Mouse (Mus musculus): ENCODE data around the gene Gm13420. TPM values are rescaled to one million over a fixed set of nuclear protein-coding genes. Genes with fewer than 3 reads are reported as not detected.
"Not testable (repeated sequence)": the region's sequence is repeated elsewhere in the genome, so short reads cannot be mapped to it uniquely, and the experiment has no call there.

Gm13420 gene
- polyA plus RNA-seq, 1 experiment, result 0.26 TPM

DNA sequence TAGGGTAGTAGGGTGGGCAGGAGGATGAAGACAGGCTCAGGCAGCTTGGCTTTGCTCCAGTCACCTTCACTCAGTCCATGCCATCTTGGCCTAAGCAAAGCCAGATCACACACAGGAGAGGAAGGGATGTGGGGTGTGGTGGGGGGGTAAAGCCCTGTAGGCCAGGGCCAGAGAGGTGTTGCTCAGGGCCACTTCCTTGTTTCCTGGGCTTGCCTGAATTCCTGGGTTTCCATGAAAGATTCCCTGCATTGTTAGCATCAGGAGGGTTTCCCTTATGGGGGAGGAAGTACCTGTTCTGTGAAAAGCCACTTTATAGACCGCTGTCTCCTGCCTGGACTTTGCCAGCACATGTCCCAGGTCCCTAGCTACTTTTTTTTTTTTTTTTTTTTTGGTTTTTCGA, 38.0 kb downstream of the Gm13420 start:
- Histone ChIP-seq H3K27me3 (ENCODE audit: control insufficient read depth, insufficient read depth, low read length) (no peaks in the 10 kb centered on the region), H3K27ac (ENCODE audit: insufficient read depth, low read length) (no peak overlapping the region), H3K36me3 (ENCODE audit: control insufficient read depth, insufficient read depth, low read length) (peaks cover 53% of the 10 kb centered on the region), H3K4me1 (ENCODE audit: control insufficient read depth, insufficient read depth, insufficient read length) (no peaks in the 10 kb centered on the region), H3K4me3 (ENCODE audit: extremely low read depth, insufficient read depth, insufficient read length) (no peak overlapping the region)
- 71% methylated on average over 2 of the region's 2 CpGs for WGBS
- no peak for DNase-seq (ENCODE audit: low read depth in 1 of 2, low spot score in 2 of 2)
- TF ChIP-seq POLR2A (IDR thresholded peaks at IDR 0.05; ENCODE audit: low read depth, low read length) (no peak), CTCF (IDR thresholded peaks at IDR 0.05; ENCODE audit: extremely low read depth, insufficient read depth, insufficient read length, insufficient replicate concordance) (no peak)

DNA sequence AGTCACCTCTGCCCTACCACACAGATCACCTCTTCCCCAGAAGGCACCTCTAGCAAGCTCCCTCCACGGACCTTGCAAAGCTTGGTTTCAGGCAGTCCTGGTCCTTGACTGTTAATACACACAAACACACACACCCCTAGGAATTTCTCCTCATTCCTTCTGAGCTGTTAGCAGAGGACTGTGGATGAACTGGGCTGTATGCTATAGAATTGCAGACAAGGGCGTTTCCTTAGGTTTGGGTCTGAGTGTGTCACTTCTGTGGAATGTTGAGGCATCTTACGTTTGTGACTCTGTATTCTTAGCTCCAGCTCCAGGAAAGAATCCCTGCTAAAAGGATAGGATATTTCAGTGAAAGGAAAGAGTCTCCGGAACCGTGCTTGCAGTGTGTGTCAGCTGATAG, 39.6 kb downstream of the Gm13420 start:
- DNase-seq (ENCODE audit: low read depth in 1 of 2, low spot score in 2 of 2), result no peak
- Histone ChIP-seq H3K27me3 (ENCODE audit: control insufficient read depth, insufficient read depth, low read length) (no peaks in the 10 kb centered on the region), H3K4me3 (ENCODE audit: extremely low read depth, insufficient read depth, insufficient read length) (no peak overlapping the region), H3K27ac (ENCODE audit: insufficient read depth, low read length) (no peak overlapping the region), H3K36me3 (ENCODE audit: control insufficient read depth, insufficient read depth, low read length) (peaks cover 51% of the 10 kb centered on the region), H3K4me1 (ENCODE audit: control insufficient read depth, insufficient read depth, insufficient read length) (peaks cover 2% of the 10 kb centered on the region; the same call in 1 of the 2 replicates)
- 95% methylated on average over 5 of the region's 5 CpGs for WGBS
- TF ChIP-seq POLR2A (IDR thresholded peaks at IDR 0.05; ENCODE audit: low read depth, low read length) (no peak), CTCF (IDR thresholded peaks at IDR 0.05; ENCODE audit: extremely low read depth, insufficient read depth, insufficient read length, insufficient replicate concordance) (no peak)

DNA sequence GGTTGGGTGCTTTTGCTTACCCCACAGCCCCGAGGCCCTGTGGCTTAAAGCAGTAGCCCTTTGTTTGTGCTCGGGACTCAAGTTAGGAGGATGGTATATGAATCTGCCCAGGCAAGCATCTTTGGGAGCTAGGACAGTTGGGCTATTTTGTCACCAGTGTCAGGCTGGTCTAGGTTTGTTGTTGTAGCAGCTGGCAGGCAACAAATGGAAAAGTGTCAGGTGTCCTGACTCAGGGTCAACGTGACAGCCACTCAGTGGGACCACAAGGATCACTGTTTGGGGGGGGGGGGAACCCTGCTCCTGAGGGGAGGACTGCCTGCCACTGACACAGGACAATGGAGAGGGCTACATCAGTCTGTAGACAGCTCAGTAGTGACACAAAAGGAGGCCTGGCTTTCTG, 40.4 kb downstream of the Gm13420 start:
- peaks cover 8% of the 10 kb centered on the region; the same call in 1 of the 2 replicates for H3K4me1 ChIP-seq (ENCODE audit: control insufficient read depth, insufficient read depth, insufficient read length)
- H3K4me3 ChIP-seq (ENCODE audit: extremely low read depth, insufficient read depth, insufficient read length), result no peak overlapping the region
- TF ChIP-seq CTCF (IDR thresholded peaks at IDR 0.05; ENCODE audit: extremely low read depth, insufficient read depth, insufficient read length, insufficient replicate concordance) (no peak), POLR2A (IDR thresholded peaks at IDR 0.05; ENCODE audit: low read depth, low read length) (no peak)
- no peaks in the 10 kb centered on the region for H3K27me3 ChIP-seq (ENCODE audit: control insufficient read depth, insufficient read depth, low read length)
- no peak for DNase-seq (ENCODE audit: low read depth in 1 of 2, low spot score in 2 of 2)
- H3K27ac ChIP-seq (ENCODE audit: insufficient read depth, low read length), result no peak overlapping the region
- WGBS, result 86% methylated on average over 3 of the region's 3 CpGs
- H3K36me3 ChIP-seq (ENCODE audit: control insufficient read depth, insufficient read depth, low read length), result peaks cover 43% of the 10 kb centered on the region

DNA sequence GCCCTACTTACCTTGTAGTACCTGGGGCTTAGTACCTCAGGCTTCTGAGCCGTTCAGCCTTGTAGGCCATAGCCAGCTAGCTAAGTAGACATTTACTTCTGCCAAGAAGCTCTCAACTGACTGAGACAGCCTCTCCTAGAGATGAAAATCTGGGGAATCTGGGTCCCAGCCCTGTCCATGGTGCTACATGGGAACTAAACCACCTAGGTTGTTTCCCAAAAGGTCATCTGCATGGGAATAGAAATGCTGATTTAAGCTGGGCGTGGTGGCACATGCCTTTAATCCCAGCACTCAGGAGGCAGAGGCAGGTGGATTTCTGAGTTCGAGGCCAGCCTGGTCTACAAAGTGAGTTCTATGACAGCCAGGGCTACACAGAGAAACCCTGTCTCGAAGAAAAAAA, 43.3 kb downstream of the Gm13420 start:
- not testable (repeated sequence) for H3K27me3 ChIP-seq (ENCODE audit: control insufficient read depth, insufficient read depth, low read length); H3K27ac ChIP-seq (ENCODE audit: insufficient read depth, low read length); H3K4me3 ChIP-seq (ENCODE audit: extremely low read depth, insufficient read depth, insufficient read length); DNase-seq (ENCODE audit: low read depth in 1 of 2, low spot score in 2 of 2)
- peaks cover 40% of the 10 kb centered on the region for H3K36me3 ChIP-seq (ENCODE audit: control insufficient read depth, insufficient read depth, low read length)
- 91% methylated on average over 4 of the region's 4 CpGs for WGBS
- H3K4me1 ChIP-seq (ENCODE audit: control insufficient read depth, insufficient read depth, insufficient read length), result peaks cover 15% of the 10 kb centered on the region; the same call in 1 of the 2 replicates

DNA sequence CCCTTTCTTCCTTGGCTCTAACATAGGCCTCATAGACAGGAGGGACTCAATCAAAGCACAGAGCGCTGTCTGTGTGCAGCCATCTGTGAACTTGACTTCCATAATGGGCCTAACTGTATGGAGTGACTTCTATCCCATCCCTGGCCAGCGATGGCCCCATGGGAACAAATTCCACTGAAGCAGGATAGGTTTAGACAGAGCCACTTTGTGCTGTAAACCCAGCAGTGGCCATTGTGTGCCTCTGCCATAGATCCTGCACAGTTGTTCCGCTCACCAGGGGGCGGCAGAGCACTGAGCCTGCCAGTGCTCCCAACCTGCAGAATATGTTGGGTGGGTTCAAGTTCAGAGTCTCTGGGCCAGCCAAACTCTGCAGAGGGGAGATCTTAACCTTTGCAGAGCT, 43.8 kb downstream of the Gm13420 start:
- 89% methylated on average over 4 of the region's 4 CpGs for WGBS
- no peak overlapping the region for H3K4me3 ChIP-seq (ENCODE audit: extremely low read depth, insufficient read depth, insufficient read length)
- H3K4me1 ChIP-seq (ENCODE audit: control insufficient read depth, insufficient read depth, insufficient read length), result peaks cover 15% of the 10 kb centered on the region; the same call in 1 of the 2 replicates
- H3K36me3 ChIP-seq (ENCODE audit: control insufficient read depth, insufficient read depth, low read length), result peaks cover 38% of the 10 kb centered on the region
- TF ChIP-seq POLR2A (IDR thresholded peaks at IDR 0.05; ENCODE audit: low read depth, low read length) (no peak), CTCF (IDR thresholded peaks at IDR 0.05; ENCODE audit: extremely low read depth, insufficient read depth, insufficient read length, insufficient replicate concordance) (peak; percentile 39; the same call in 1 of the 2 replicates)
- H3K27me3 ChIP-seq (ENCODE audit: control insufficient read depth, insufficient read depth, low read length), result no peaks in the 10 kb centered on the region
- H3K27ac ChIP-seq (ENCODE audit: insufficient read depth, low read length), result no peak overlapping the region
- peak in 1 of 2 experiments; percentile 21 for DNase-seq (ENCODE audit: low read depth in 1 of 2, low spot score in 2 of 2)

DNA sequence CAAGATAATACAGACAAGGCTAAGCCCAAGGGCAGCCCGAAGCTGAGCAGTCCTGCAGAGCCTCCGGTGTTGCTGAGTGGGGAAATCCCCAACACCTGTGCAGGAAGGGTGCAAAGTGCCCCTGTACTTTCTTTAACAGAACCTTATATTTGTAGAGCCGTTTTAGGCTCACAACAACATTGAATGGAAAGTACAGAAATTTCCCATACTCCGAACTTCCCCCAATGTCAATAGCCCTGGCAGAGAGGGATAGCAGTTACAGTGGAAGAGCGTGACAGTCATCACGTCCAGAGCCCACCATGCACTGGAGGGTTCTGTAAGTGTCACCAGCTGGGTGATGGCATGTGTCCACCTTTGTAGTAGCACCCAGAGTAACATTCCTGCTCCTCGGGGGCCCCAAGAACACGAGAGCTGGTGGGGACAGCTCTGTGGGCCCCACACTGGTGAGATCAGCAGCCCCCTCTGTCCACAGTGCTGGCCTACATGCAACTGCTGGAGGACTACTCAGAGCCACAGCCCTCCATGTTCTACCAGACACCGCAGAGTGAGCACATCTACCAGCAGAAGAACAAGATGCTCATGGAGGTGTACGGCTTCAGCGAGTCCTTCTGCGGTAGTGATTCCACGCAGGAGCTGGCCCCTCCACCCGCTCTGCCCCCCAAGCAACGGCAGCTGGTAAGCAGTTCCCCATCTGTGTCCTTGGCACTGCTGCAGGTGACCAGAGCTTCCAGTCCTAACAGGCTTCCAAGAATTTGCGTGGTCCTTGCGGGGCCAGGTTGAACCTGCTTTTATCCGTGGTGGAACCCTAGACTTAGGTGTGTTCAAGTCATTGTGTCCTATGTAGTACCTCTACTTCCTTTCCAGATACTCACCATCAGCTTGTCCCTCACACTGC, 44.5 kb downstream of the Gm13420 start:
- WGBS, result 71% methylated on average over 18 of the region's 18 CpGs
- DNase-seq (ENCODE audit: low read depth in 1 of 2, low spot score in 2 of 2), result peak in 1 of 2 experiments; percentile 40
- H3K4me3 ChIP-seq (ENCODE audit: extremely low read depth, insufficient read depth, insufficient read length), result no peak overlapping the region
- H3K4me1 ChIP-seq (ENCODE audit: control insufficient read depth, insufficient read depth, insufficient read length), result peaks cover 15% of the 10 kb centered on the region; the same call in 1 of the 2 replicates
- peak overlapping the region; percentile 84 for H3K27ac ChIP-seq (ENCODE audit: insufficient read depth, low read length)
- no peaks in the 10 kb centered on the region for H3K27me3 ChIP-seq (ENCODE audit: control insufficient read depth, insufficient read depth, low read length)
- no peak for TF ChIP-seq POLR2A (IDR thresholded peaks at IDR 0.05; ENCODE audit: low read depth, low read length)
- TF ChIP-seq CTCF (IDR thresholded peaks at IDR 0.05; ENCODE audit: extremely low read depth, insufficient read depth, insufficient read length, insufficient replicate concordance), result no peak
- peaks cover 43% of the 10 kb centered on the region for H3K36me3 ChIP-seq (ENCODE audit: control insufficient read depth, insufficient read depth, low read length)

DNA sequence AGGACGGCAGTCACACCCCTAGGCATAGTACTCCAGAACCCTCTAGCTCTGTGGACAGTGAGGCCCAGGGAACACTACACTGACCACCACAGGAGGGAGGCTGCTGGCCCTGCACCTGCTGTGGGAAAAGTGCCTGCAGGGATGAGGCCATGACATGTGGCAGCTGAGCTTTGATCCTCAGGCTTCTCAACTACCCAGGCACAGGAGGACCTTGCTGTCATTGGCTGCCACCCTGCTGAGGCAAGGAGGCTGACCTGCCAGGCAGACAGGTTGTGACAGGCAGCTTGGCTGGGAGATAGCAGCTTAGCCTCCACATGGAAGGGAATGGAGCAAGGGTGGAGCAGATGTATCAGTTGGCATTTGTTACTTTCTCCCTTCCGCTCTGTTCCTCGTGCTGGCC, 46.0 kb downstream of the Gm13420 start:
- no peaks in the 10 kb centered on the region for H3K27me3 ChIP-seq (ENCODE audit: control insufficient read depth, insufficient read depth, low read length)
- H3K27ac ChIP-seq (ENCODE audit: insufficient read depth, low read length), result peak overlapping the region; percentile 69
- no peak overlapping the region for H3K4me3 ChIP-seq (ENCODE audit: extremely low read depth, insufficient read depth, insufficient read length)
- no peak for DNase-seq (ENCODE audit: low read depth in 1 of 2, low spot score in 2 of 2)
- 92% methylated on average over 3 of the region's 3 CpGs for WGBS
- peaks cover 15% of the 10 kb centered on the region; the same call in 1 of the 2 replicates for H3K4me1 ChIP-seq (ENCODE audit: control insufficient read depth, insufficient read depth, insufficient read length)
- H3K36me3 ChIP-seq (ENCODE audit: control insufficient read depth, insufficient read depth, low read length), result peaks cover 40% of the 10 kb centered on the region
- no peak for TF ChIP-seq CTCF (IDR thresholded peaks at IDR 0.05; ENCODE audit: extremely low read depth, insufficient read depth, insufficient read length, insufficient replicate concordance)
- TF ChIP-seq POLR2A (IDR thresholded peaks at IDR 0.05; ENCODE audit: low read depth, low read length), result no peak

Measured in spleen, adult 2 months (tissue).